Mouse (Mus musculus) brain, embryonic 14.5 days (tissue): Measurements from ENCODE around the gene Phkg1. TPM values are rescaled to one million over a fixed set of nuclear protein-coding genes. Genes with fewer than 3 reads are reported as not detected.

Source experiments
- DNase-seq: peaks from one replicate; pipeline ENCODE4 v3.0.0-alpha.2; 2011; ENCODE audit warnings: low read depth
- CTCF ChIP-seq: fragments of 200-500 bp; IDR thresholded peaks from 2 replicates; pipeline ENCODE4 v1.5.1; 2012; ENCODE audit warnings: inconsistent platforms, mild to moderate bottlenecking, moderate library complexity, borderline replicate concordance; ENCODE audit not compliant: insufficient read depth, insufficient read length; ENCODE audit errors: extremely low read depth
- POLR2A ChIP-seq: fragments of 200-500 bp; IDR thresholded peaks from 2 replicates; pipeline ENCODE4 v1.6.1; 2012; ENCODE audit warnings: mild to moderate bottlenecking, inconsistent platforms, borderline replicate concordance; ENCODE audit not compliant: poor library complexity, insufficient read depth, insufficient read length, severe bottlenecking; ENCODE audit errors: extremely low read depth
- polyA plus RNA-seq: library from polyadenylated mRNA; depleted of rRNA; stranded (reverse); fragments of >200 nt; gene quantifications from 2 replicates; pipeline ENCODE4 v1.2.3, GENCODE M21; 2012; rRNA removed

The Phkg1 gene
- polyA plus RNA-seq, 1 experiment: 0.14 TPM

- DNase-seq: no peak
- TF ChIP-seq POLR2A: no peak
Measured at GRCm38 (mm10) chr5:129869238-129869995, 28.9 kb downstream of the Phkg1 start.

DNA sequence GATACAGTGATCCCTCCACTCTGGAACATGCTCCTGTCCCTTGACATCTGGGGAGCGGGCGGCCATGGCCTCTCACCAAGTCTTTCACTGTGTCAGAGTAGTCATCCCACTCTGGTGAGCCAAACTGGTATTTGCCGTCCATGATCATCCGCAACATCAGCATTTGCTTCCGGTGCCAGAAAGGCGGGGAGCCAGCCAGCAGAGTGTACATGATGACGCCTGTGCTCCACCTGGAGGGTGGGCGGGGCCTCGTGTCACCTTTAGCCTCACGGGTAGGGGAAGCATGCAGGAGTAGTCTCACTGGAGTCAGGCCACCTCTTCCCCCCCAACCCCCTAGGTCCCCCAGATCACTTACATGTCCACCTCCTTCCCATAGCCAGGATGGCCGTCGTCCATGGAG lies 32.5 kb downstream of the Phkg1 start:
- TF ChIP-seq POLR2A: no peak
- no peak for TF ChIP-seq CTCF
- no peak for DNase-seq

- TF ChIP-seq POLR2A (no peak), CTCF (peak; percentile 45; the same call in 1 of the 2 replicates)
- peak; percentile 8 for DNase-seq
Measured at GRCm38 (mm10) chr5:129864467-129864866, 33.9 kb downstream of the Phkg1 start.

DNA sequence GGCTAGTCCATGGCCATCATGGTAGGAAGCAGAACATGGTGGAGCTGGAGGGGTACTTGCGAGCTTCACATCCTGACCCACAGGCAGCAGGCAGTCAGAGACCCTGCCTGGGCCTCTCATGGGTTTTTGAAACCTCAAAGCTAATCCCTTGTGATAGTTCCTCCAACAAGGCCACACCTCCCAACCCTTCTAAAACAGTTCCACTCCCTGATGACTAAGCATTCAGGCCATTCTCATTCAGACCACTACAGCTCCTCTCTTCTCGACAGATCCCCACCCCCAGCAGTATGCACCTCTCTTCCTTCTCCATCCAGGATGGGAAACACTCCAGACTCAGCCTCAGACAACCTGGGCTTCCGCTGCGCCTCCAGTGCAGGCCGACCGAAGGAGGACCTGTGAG lies 36.0 kb downstream of the Phkg1 start:
- DNase-seq: no peak
- TF ChIP-seq CTCF (no peak), POLR2A (no peak)

GRCm38 (mm10) chr5:129856414-129856813 lies 41.9 kb downstream of the Phkg1 start:
- DNase-seq: no peak
- TF ChIP-seq CTCF (peak; percentile 16; the same call in 1 of the 2 replicates), POLR2A (no peak)

DNA sequence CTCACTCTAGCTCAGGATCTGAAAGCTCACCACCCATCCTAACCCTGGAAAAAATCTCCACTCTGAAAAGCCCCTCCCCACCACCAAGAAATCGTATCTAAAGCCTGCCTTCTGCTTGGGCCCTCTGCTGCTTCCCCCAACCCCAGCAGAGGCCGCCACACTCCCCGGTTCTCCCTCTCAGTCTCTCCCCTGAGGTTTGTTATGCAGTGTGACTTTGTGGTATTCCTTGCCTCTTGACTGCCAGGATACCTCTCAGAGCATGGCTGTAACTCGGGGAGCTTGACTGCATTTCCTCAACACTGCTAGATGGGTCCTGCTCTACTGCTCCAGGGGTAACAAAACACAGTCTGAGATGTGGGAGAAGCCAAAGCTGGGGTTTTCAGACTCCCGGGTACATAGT lies 43.2 kb downstream of the Phkg1 start:
- DNase-seq: no peak
- TF ChIP-seq POLR2A (no peak), CTCF (no peak)

- DNase-seq: peak; percentile 4
- no peak for TF ChIP-seq CTCF
- TF ChIP-seq POLR2A: no peak
Measured at GRCm38 (mm10) chr5:129847558-129847820, 50.9 kb downstream of the Phkg1 start.

DNA sequence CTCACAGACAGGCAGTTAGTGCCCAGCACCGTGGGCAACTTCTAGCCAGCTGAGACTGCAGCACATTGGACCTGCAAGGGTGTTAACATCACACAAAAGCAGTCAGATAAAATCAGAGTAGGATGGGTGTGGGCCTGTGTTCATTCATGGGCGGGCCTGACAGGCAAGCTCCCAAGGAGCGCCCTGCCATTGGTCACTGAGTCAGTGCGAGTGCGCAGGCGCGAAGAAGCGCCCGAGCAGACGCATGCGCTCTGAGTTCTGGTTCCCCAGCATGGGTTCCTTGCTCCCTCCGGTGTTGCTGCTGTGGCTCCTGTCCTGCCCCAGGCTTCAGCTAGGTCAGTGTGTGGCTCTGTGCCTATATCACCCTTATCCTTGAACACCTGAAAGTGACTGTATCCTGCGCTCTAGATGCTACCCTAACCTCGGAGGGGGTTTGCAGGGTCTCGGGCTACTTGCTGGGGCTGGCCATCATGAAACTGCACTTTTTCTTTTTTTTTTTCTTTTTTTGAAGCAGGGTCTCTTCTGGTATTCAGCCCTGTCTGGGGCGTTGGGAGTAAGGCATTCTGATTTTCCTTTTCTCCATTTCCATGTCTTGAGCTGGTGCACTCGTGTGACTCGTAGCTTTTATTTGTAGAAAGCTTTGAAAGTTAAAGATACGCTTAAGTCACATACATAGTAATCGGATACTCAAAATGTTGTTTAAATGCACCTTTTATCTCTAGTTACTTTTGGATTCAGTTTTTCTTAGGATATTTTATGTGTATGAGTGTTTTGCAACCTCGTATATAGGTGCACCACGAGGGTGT lies 51.4 kb downstream of the Phkg1 start, which contains the start of gene Sumf2:
Gene Sumf2 (plus strand): TSS at position 235 of the 806 bp plus-strand sequence.
- peak; percentile 98 for DNase-seq
- TF ChIP-seq POLR2A (peak; percentile 76; the same call in 1 of the 2 replicates), CTCF (no peak)

DNA sequence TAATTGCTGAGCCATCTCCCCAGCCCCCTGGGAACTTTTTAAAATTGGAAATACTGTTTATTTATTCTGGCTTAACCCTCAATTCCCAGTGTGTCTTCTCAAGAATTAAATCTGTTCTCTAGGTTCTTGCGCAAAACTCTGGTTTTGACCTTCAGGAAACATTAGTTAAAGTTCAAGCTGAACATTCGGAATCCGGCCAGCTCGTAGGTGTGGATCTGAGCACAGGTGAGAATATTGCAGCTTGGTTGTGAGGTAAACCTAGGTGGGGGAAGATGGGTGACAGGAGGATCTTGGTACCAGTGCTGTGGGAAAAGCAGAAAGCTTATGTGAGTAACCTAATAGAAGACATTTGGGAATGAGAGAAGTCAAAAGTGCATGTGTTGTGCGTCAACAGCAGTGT lies 53.5 kb downstream of the Phkg1 start:
- TF ChIP-seq POLR2A: no peak
- no peak for TF ChIP-seq CTCF

More for the DNA sequence above, 53.5 kb downstream of the Phkg1 start:
- no peak for DNase-seq

Other genes starting within 250 kb of the Phkg1 start
- gene Zfp11, start 228.4 kb downstream of the Phkg1 start, polyA plus RNA-seq: 6.9 and 7.5 TPM in 2 replicates
- not detected in 2 replicates for gene Sept14, start 190.0 kb downstream of the Phkg1 start, polyA plus RNA-seq
- gene Mrps17, start 183.1 kb downstream of the Phkg1 start, polyA plus RNA-seq: 116 and 127 TPM in 2 replicates
- 66.5 and 68.8 TPM in 2 replicates for gene Nipsnap2, start 173.5 kb downstream of the Phkg1 start, polyA plus RNA-seq
- gene Psph, start 111.1 kb downstream of the Phkg1 start, polyA plus RNA-seq: 16.6 and 21.7 TPM in 2 replicates
- 26.6 and 26.9 TPM in 2 replicates for gene Sumf2, start 51.6 kb downstream of the Phkg1 start, polyA plus RNA-seq
- 761 and 1,401 TPM in 2 replicates for gene Chchd2, start 11.1 kb downstream of the Phkg1 start, polyA plus RNA-seq
- gene Zbed5, start 2.8 kb downstream of the Phkg1 start, polyA plus RNA-seq: 13.9 and 14.8 TPM in 2 replicates
- 4.5 and 9.0 TPM in 2 replicates for gene Nupr1l, start 10.0 kb upstream of the Phkg1 start, polyA plus RNA-seq
- 40.5 and 51.2 TPM in 2 replicates for gene Vkorc1l1, start 43.4 kb upstream of the Phkg1 start, polyA plus RNA-seq
- gene Gusb, start 104.5 kb upstream of the Phkg1 start, polyA plus RNA-seq: 16.3 and 22.5 TPM in 2 replicates
- gene Asl, start 130.7 kb upstream of the Phkg1 start, polyA plus RNA-seq: 27.9 and 30.7 TPM in 2 replicates
- gene Crcp, start 130.7 kb upstream of the Phkg1 start, polyA plus RNA-seq: 37.6 and 51.0 TPM in 2 replicates
- gene Tpst1, start 174.8 kb upstream of the Phkg1 start, polyA plus RNA-seq: 27.3 and 32.9 TPM in 2 replicates
- 11.7 and 12.4 TPM in 2 replicates for gene Kctd7, start 246.3 kb upstream of the Phkg1 start, polyA plus RNA-seq